Mouse (Mus musculus) kidney, adult 9 months (tissue): ENCODE measurements around the gene Olfr1564.
"Not testable (repeated sequence)": the region's sequence is repeated elsewhere in the genome, so short reads cannot be mapped to it uniquely, and the experiment has no call there.

Experiments used
- DNase-seq: peaks from one replicate; pipeline ENCODE4 v3.0.0; 2022

The Olfr1564 gene

GRCm38 (mm10) chr17:33221590-33221989 lies at the start of gene Olfr1564:
Olfr1564 (minus strand) TSS chr17:33221690.
- DNase-seq, result no peak

GRCm38 (mm10) chr17:33268907-33269306 lies 47.4 kb upstream of the Olfr1564 start:
- DNase-seq, result no peak

GRCm38 (mm10) chr17:33264376-33264775 lies 42.9 kb upstream of the Olfr1564 start, which contains the start of gene Olfr63:
Olfr63 (plus strand) TSS chr17:33264676.
- no peak for DNase-seq

GRCm38 (mm10) chr17:33255319-33255657 lies 33.8 kb upstream of the Olfr1564 start:
- DNase-seq, result not testable (repeated sequence)

- DNase-seq, result not testable (repeated sequence)
These were observed 33.2 kb upstream of the Olfr1564 start, which contains the start of gene Zfp955a for GRCm38 (mm10) chr17:33254530-33255318. Zfp955a (minus strand) TSS chr17:33255145.

GRCm38 (mm10) chr17:33236646-33237045 lies 15.2 kb upstream of the Olfr1564 start:
- peak; percentile 50 for DNase-seq

GRCm38 (mm10) chr17:33191002-33191401 lies 30.5 kb downstream of the Olfr1564 start, which contains the start of gene Olfr239:
Olfr239 (plus strand) TSS chr17:33191302.
- not testable (repeated sequence) for DNase-seq

GRCm38 (mm10) chr17:33168147-33168546 lies 53.3 kb downstream of the Olfr1564 start, which contains the start of gene Olfr55:
Olfr55 (plus strand) TSS chr17:33168447.
- not testable (repeated sequence) for DNase-seq
